In genomic region chr1:39192997-39193861, GRCm38 (mm10) we compare ENCODE assay signal across 8 mouse cellular contexts. TPM values are rescaled to one million over a fixed set of nuclear protein-coding genes. Genes with fewer than 3 reads are reported as not detected.
A peak's percentile ranks its signal among the peaks of the same experiment; 100 is the strongest.
DNase-seq lines count a peak whose midpoint lies in the region; ATAC-seq lines count a peak whose summit lies in the region.

Gene Npas2 (plus strand): TSS chr1:39193731.

- peak within 1 kb of the TSS; percentile 96 for H3K4me2 ChIP-seq in forebrain, embryonic 15.5 days (replicated peaks)
- peak within 1 kb of the TSS; percentile 100 for H3K4me2 ChIP-seq in lung, embryonic 16.5 days (ENCODE audit: low read depth, low read length)

- peaks cover 40% of the 10 kb centered on the region for H3K27me3 ChIP-seq in forebrain, embryonic 15.5 days
- peaks cover 24% of the 10 kb centered on the region for H3K27me3 ChIP-seq in lung, embryonic 16.5 days (ENCODE audit: control insufficient read depth, insufficient read depth, low read depth, low read length)

- peak within 1 kb of the TSS; percentile 44 for H3K9ac ChIP-seq in forebrain, embryonic 15.5 days (replicated peaks)
- H3K9ac ChIP-seq in lung, embryonic 16.5 days (ENCODE audit: low read length), result peak within 1 kb of the TSS; percentile 75

- ATAC-seq in forebrain, embryonic 15.5 days (replicated peaks), result peak; percentile 39
- peak; percentile 11; the same call in 1 of the 2 replicates for ATAC-seq in lung, embryonic 16.5 days (ENCODE audit: low read depth)
- no peak for ATAC-seq in inflammation-experienced regulatory T-cells, adult 6 months

- peak; percentile 94 for DNase-seq in heart, adult 11 months
- DNase-seq in heart, adult 9 months (ENCODE audit: low spot score in 2 of 2), result no peak
- peak; percentile 45 for DNase-seq in ZHBTc4 (ENCODE audit: low read depth, low spot score)
- peak; percentile 63 for DNase-seq in kidney, postnatal 10 days
- peak; percentile 44 for DNase-seq in right cerebral cortex, postnatal 4 days

- H3K4me1 ChIP-seq in forebrain, embryonic 15.5 days, result peaks cover 25% of the 10 kb centered on the region
- H3K4me1 ChIP-seq in lung, embryonic 16.5 days (replicated peaks; ENCODE audit: control insufficient read depth, insufficient read depth, low read length), result peaks cover 10% of the 10 kb centered on the region; the same call in 1 of the 2 replicates

- H3K4me3 ChIP-seq in forebrain, embryonic 15.5 days, result peak within 1 kb of the TSS; percentile 84
- H3K4me3 ChIP-seq in lung, embryonic 16.5 days (ENCODE audit: low read length), result peak within 1 kb of the TSS; percentile 80

- no peaks in the 10 kb centered on the region for H3K9me3 ChIP-seq in forebrain, embryonic 15.5 days
- H3K9me3 ChIP-seq in lung, embryonic 16.5 days (ENCODE audit: control insufficient read depth, low read length), result no peaks in the 10 kb centered on the region

- H3K36me3 ChIP-seq in forebrain, embryonic 15.5 days, result no peaks in the 10 kb centered on the region
- H3K36me3 ChIP-seq in lung, embryonic 16.5 days (ENCODE audit: control insufficient read depth, insufficient read depth, low read length), result no peaks in the 10 kb centered on the region

- under 1% methylated on average over 43 of the region's 66 CpGs for WGBS in forebrain, embryonic 15.5 days
- WGBS in lung, embryonic 16.5 days, result under 1% methylated on average over 41 of the region's 66 CpGs

- H3K27ac ChIP-seq in forebrain, embryonic 15.5 days (replicated peaks), result no peak within 1 kb of the TSS
- H3K27ac ChIP-seq in lung, embryonic 16.5 days (ENCODE audit: low read length), result peak within 1 kb of the TSS; percentile 80

RNA-seq across cellular contexts. Expression of gene Npas2, which starts in this region (rescaled TPM):
- polyA plus RNA-seq in forebrain, embryonic 15.5 days (2015; fragmentation: Nextera tagmentation; extraction: Ambion mirVana), result 0.86 and 0.99 TPM in 2 replicates
- polyA plus RNA-seq in lung, embryonic 16.5 days (2015; fragmentation: Nextera tagmentation; extraction: Ambion mirVana), result 1.9 and 2.0 TPM in 2 replicates
- polyA plus RNA-seq in inflammation-experienced regulatory T-cells, adult 6 months (2017; shearing (Covaris generic)), result 1 to 10 TPM in 1 of 3 experiments, under 1 TPM in 2; 0.20 to 1.1 (median 0.39) TPM

Comparison
In these comparisons a context has a peak if more than half of its experiments do, and no peak if none do; other contexts are left out.
1. DNase-seq: peak in heart, adult 11 months (single experiment), ZHBTc4 (single experiment), kidney, postnatal 10 days (single experiment) and right cerebral cortex, postnatal 4 days (single experiment); none in heart, adult 9 months (0 of 2).
2. Peak in ATAC-seq, H3K4me3 ChIP-seq, H3K9ac ChIP-seq and H3K4me2 ChIP-seq in forebrain, embryonic 15.5 days; RNA of the gene not detected or under 1 TPM.